Mouse (Mus musculus) heart, embryonic 12.5 days (tissue): ENCODE results near the gene Wipf1. TPM values are rescaled to one million over a fixed set of nuclear protein-coding genes. Genes with fewer than 3 reads are reported as not detected.

ENCODE experiments used
- ATAC-seq: fragments of 200-750 bp; cut with Nextera tagmentation; 2 replicates; pipeline ENCODE4 v1.8.0; 2017; ENCODE audit warnings: moderate TSS enrichment, moderate library complexity; ENCODE audit not compliant: insufficient number of reproducible peaks, low FRiP score
- H3K27ac ChIP-seq: fragments of 300-500 bp; sonication (generic); 2 replicates; pipeline ENCODE4 v1.5.1; 2016; ENCODE audit warnings: mild to moderate bottlenecking, moderate library complexity; ENCODE audit not compliant: poor library complexity, severe bottlenecking
- H3K27me3 ChIP-seq: fragments of 300-500 bp; sonication (generic); replicated peaks from 2 replicates; pipeline ENCODE4 v1.6.1; 2016; ENCODE audit warnings: mild to moderate bottlenecking, moderate library complexity
- H3K36me3 ChIP-seq: fragments of 300-500 bp; sonication (generic); 2 replicates; pipeline ENCODE4 v1.6.1; 2016; ENCODE audit warnings: mild to moderate bottlenecking, moderate library complexity
- H3K4me1 ChIP-seq: fragments of 300-500 bp; sonication (generic); replicated peaks from 2 replicates; pipeline ENCODE4 v1.6.1; 2016; ENCODE audit warnings: mild to moderate bottlenecking
- H3K4me2 ChIP-seq: fragments of 300-500 bp; sonication (generic); 2 replicates; pipeline ENCODE4 v1.6.1; 2016; ENCODE audit warnings: mild to moderate bottlenecking, moderate library complexity
- H3K4me3 ChIP-seq: fragments of 300-500 bp; sonication (generic); 2 replicates; pipeline ENCODE4 v1.5.1; 2016; ENCODE audit warnings: mild to moderate bottlenecking
- H3K9ac ChIP-seq: fragments of 300-500 bp; sonication (generic); 2 replicates; pipeline ENCODE4 v1.6.1; 2016; ENCODE audit warnings: mild to moderate bottlenecking, moderate library complexity
- H3K9me3 ChIP-seq: fragments of 300-500 bp; sonication (generic); replicated peaks from 2 replicates; pipeline ENCODE4 v1.6.1; 2016; ENCODE audit warnings: mild to moderate bottlenecking, moderate library complexity
- WGBS: fragments of 180-500 bp; shearing (Covaris S2); methylation state at CpG from one replicate; pipeline ENCODE4 v1.1.7; 2016; 5-methylcytosine and 5-hydroxymethylcytosine counted together
- polyA plus RNA-seq: library from polyadenylated mRNA; unstranded; fragments of >200 nt; fragmentation: Nextera tagmentation; extraction: Ambion mirVana; gene quantifications from 2 replicates; pipeline ENCODE4 v1.2.1, GENCODE M21; 2016

The Wipf1 gene
- polyA plus RNA-seq, 1 experiment from 2014 or later, result 7.3 TPM

GRCm38 (mm10) chr2:73385641-73386355 lies 143.7 kb downstream of the Wipf1 start:
- Histone ChIP-seq H3K36me3 (no peaks in the 10 kb centered on the region), H3K4me3 (peak overlapping the region; percentile 78), H3K27ac (peak overlapping the region; percentile 64), H3K27me3 (no peaks in the 10 kb centered on the region), H3K4me2 (peak overlapping the region; percentile 100), H3K9me3 (no peaks in the 10 kb centered on the region), H3K4me1 (peaks cover 6% of the 10 kb centered on the region; the same call in 1 of the 2 replicates), H3K9ac (peak overlapping the region; percentile 82)
- ATAC-seq, result no peak; the same call in 1 of the 2 replicates
- WGBS, result 1% methylated on average over 29 of the region's 29 CpGs

DNA sequence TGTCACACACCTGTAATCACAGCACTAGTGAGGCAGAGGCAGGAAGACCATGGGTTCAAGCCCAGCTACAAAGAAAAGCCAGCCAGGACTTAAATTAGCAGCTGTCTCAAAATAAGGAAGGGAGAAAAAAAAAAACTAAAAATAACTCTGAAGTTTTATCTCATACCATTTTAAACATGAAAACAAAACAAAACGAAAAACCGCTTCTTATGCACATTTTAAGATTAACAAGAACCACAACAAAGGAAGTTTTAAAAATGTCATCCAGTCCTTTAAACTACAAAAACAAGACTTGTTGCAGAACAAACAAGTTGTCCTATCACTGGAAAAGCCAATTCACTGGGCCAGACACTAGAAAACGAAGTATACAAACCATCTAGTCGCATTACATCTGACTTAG lies 144.4 kb downstream of the Wipf1 start:
- H3K36me3 ChIP-seq, result no peaks in the 10 kb centered on the region
- H3K9ac ChIP-seq, result no peak overlapping the region; the same call in 1 of the 2 replicates
- H3K27me3 ChIP-seq, result no peaks in the 10 kb centered on the region
- H3K4me1 ChIP-seq, result peaks cover 6% of the 10 kb centered on the region; the same call in 1 of the 2 replicates
- H3K9me3 ChIP-seq, result no peaks in the 10 kb centered on the region
- WGBS, result 67% methylated on average over 4 of the region's 4 CpGs
- 0 out of 2 replicates have a peak overlapping the region, but pooled peaks have one; percentile 78 for H3K4me3 ChIP-seq
- no peak overlapping the region for H3K27ac ChIP-seq
- ATAC-seq, result no peak
- H3K4me2 ChIP-seq, result peak overlapping the region; percentile 100; the same call in 1 of the 2 replicates

- Histone ChIP-seq H3K27me3 (no peaks in the 10 kb centered on the region), H3K4me3 (no peak overlapping the region), H3K9me3 (no peaks in the 10 kb centered on the region), H3K4me1 (peaks cover 2% of the 10 kb centered on the region; the same call in 1 of the 2 replicates), H3K4me2 (no peak overlapping the region), H3K36me3 (no peaks in the 10 kb centered on the region), H3K9ac (no peak overlapping the region), H3K27ac (no peak overlapping the region)
- WGBS, result 51% methylated on average over 9 of the region's 9 CpGs
- no peak for ATAC-seq
Measured at GRCm38 (mm10) chr2:73380298-73380975, 149.1 kb downstream of the Wipf1 start.

- Histone ChIP-seq H3K36me3 (no peaks in the 10 kb centered on the region), H3K27me3 (0 out of 2 replicates have a peak, but pooled peaks cover 2% of the 10 kb centered on the region), H3K4me2 (no peak overlapping the region), H3K4me1 (no peaks in the 10 kb centered on the region), H3K4me3 (no peak overlapping the region), H3K9ac (no peak overlapping the region), H3K9me3 (no peaks in the 10 kb centered on the region), H3K27ac (no peak overlapping the region)
- ATAC-seq, result no peak
- 72% methylated on average over 5 of the region's 5 CpGs for WGBS
Measured at GRCm38 (mm10) chr2:73379656-73380055, 149.9 kb downstream of the Wipf1 start.

Other genes with a start within 250 kb of the Wipf1 start
- 14.9 and 16.5 TPM in 2 replicates for gene Scrn3, start 217.1 kb downstream of the Wipf1 start, polyA plus RNA-seq
- 15.2 and 19.0 TPM in 2 replicates for gene Cir1, start 217.0 kb downstream of the Wipf1 start, polyA plus RNA-seq
- 4.9 and 5.8 TPM in 2 replicates for gene Gpr155, start 143.2 kb downstream of the Wipf1 start, polyA plus RNA-seq
- gene Chrna1, start 50.6 kb upstream of the Wipf1 start, polyA plus RNA-seq, result 0.06 and 0.14 TPM in 2 replicates
- 14.4 and 21.0 TPM in 2 replicates for gene Chn1, start 245.6 kb upstream of the Wipf1 start, polyA plus RNA-seq